Mouse (Mus musculus): Measurements from ENCODE around the gene Cep350. TPM values are rescaled to one million over a fixed set of nuclear protein-coding genes. Genes with fewer than 3 reads are reported as not detected.

Cep350 gene
- polyA plus RNA-seq, 1 experiment, result 0.38 TPM

DNA sequence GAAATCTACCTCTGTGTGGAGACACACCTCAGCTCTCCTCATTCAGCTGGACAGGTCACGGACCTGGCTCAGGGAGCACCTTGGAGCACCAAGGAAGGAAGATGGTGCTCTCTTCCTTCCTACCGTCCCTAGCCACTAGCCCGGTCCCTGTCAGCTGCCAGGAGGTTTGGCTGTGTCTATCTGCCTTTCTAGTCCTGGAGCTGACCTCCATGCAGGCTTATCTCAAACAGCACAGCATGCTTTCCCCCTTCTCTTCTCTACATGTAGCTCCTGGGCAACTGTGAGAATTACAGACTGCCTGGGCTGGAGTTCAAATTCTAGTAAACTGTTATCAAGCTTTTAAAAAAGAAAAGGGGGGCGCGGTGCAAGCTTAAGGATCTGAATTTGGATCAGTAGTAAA is 120.0 kb downstream of the Cep350 start:
- no peak for TF ChIP-seq TAL1 (IDR thresholded peaks at IDR 0.05; ENCODE audit: low read length)
- TF ChIP-seq GATA1 (IDR thresholded peaks at IDR 0.05; ENCODE audit: low read length), result no peak
- Histone ChIP-seq H3K9me3 (ENCODE audit: control insufficient read depth, low read length) (no peaks in the 10 kb centered on the region), H3K36me3 (ENCODE audit: control insufficient read depth) (peaks cover 86% of the 10 kb centered on the region), H3K4me1 (ENCODE audit: control insufficient read depth) (peaks cover 26% of the 10 kb centered on the region), H3K4me3 (replicated peaks) (no peak overlapping the region), H3K27me3 (ENCODE audit: control insufficient read depth) (no peaks in the 10 kb centered on the region)

DNA sequence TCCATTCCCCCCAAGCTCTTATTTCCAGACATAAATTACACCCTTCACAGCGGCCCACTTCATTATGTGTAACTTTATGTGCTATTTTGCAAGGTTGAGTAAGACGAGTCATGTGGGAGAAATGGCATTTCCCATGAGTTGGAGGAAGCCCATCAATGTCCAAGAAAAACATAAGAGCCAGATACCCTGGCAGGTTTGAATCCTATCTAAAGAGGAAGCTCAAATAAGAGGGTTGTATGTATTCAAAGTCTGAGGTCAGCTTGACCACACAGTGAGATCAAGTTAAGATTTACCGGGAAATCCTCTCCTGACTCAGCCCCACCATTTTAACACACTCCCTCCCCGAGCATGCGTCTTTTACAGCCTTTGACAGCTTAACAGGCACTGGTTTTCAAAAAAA is 128.8 kb downstream of the Cep350 start:
- Histone ChIP-seq H3K27me3 (ENCODE audit: control insufficient read depth) (no peaks in the 10 kb centered on the region), H3K4me1 (ENCODE audit: control insufficient read depth) (peaks cover 16% of the 10 kb centered on the region), H3K4me3 (replicated peaks) (no peak overlapping the region), H3K9me3 (ENCODE audit: control insufficient read depth, low read length) (no peaks in the 10 kb centered on the region), H3K36me3 (ENCODE audit: control insufficient read depth) (peaks cover 57% of the 10 kb centered on the region)
- TF ChIP-seq GATA1 (IDR thresholded peaks at IDR 0.05; ENCODE audit: low read length), result no peak
- no peak for TF ChIP-seq TAL1 (IDR thresholded peaks at IDR 0.05; ENCODE audit: low read length)

DNA sequence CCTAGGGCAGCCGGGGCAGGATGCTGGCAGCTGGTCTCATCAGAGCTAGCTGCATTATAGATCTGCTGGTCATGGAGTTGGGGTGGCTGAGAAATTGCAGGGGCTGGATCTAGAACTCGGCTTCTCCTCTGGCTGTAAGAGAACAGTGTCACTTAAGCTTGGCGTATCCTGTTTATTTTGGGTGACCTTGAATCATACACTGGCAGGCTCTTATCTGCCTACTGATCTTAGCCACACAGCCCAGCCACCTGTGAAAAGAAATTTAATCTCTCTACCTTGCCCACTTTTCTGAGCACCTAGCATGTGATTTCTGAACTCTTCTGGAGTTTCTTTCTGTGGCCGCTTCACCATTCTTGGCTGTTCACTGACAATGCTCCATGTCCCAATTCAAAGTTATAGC is 129.5 kb downstream of the Cep350 start:
- TF ChIP-seq TAL1 (IDR thresholded peaks at IDR 0.05; ENCODE audit: low read length) (no peak), GATA1 (IDR thresholded peaks at IDR 0.05; ENCODE audit: low read length) (peak; percentile 64)
- peaks cover 16% of the 10 kb centered on the region for H3K4me1 ChIP-seq (ENCODE audit: control insufficient read depth)
- H3K4me3 ChIP-seq (replicated peaks), result no peak overlapping the region
- H3K36me3 ChIP-seq (ENCODE audit: control insufficient read depth), result peaks cover 53% of the 10 kb centered on the region
- H3K27me3 ChIP-seq (ENCODE audit: control insufficient read depth), result no peaks in the 10 kb centered on the region
- H3K9me3 ChIP-seq (ENCODE audit: control insufficient read depth, low read length), result peaks cover 2% of the 10 kb centered on the region

DNA sequence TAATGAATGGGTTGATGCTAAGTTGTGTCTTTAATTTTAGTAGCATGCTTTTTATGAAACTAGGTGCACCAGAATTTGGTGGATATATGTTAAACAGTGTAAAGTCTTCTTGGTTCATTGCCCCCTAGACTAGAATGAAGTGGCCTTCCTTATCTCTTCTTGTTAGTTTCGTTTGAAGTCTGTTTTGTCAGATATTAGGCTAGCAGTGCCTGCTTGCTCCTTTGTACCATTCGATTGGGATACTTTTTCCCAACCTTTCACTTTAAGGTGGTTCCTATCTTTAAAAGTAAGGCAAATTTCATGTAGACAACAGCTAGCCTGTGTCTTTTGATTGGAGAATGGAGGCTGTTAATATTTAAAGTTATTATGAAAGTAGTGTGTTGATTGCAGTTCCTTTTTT is 137.4 kb downstream of the Cep350 start:
- H3K9me3 ChIP-seq (ENCODE audit: control insufficient read depth, low read length), result peaks cover 11% of the 10 kb centered on the region
- no peaks in the 10 kb centered on the region for H3K27me3 ChIP-seq (ENCODE audit: control insufficient read depth)
- peaks cover 10% of the 10 kb centered on the region for H3K36me3 ChIP-seq (ENCODE audit: control insufficient read depth)
- H3K4me3 ChIP-seq (replicated peaks), result no peak overlapping the region
- H3K4me1 ChIP-seq (ENCODE audit: control insufficient read depth), result peaks cover 29% of the 10 kb centered on the region
- TF ChIP-seq GATA1 (IDR thresholded peaks at IDR 0.05; ENCODE audit: low read length), result no peak
- TF ChIP-seq TAL1 (IDR thresholded peaks at IDR 0.05; ENCODE audit: low read length), result no peak

DNA sequence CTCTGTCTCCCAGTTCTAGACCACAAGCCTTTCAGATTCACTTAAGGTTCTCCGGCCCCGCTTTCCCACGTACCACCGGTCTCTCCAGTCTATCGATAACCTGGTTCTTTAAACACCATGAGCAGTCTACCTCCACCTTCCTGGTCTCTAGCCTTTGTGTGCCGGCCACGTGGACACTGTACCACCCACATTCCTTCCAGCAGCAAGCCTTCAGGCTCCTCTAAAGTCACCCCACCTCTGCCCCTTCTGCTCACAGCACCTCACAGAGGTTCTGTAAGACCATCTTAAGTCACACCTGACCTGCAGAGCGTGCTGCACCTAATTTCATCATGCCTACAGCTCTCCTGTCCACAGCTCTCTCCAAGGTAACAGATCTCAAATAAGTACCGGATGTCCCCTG is 139.4 kb downstream of the Cep350 start:
- no peak for TF ChIP-seq TAL1 (IDR thresholded peaks at IDR 0.05; ENCODE audit: low read length)
- TF ChIP-seq GATA1 (IDR thresholded peaks at IDR 0.05; ENCODE audit: low read length), result no peak
- H3K9me3 ChIP-seq (ENCODE audit: control insufficient read depth, low read length), result peaks cover 9% of the 10 kb centered on the region
- peaks cover 8% of the 10 kb centered on the region for H3K36me3 ChIP-seq (ENCODE audit: control insufficient read depth)
- H3K4me3 ChIP-seq (replicated peaks), result no peak overlapping the region
- peaks cover 29% of the 10 kb centered on the region for H3K4me1 ChIP-seq (ENCODE audit: control insufficient read depth)
- no peaks in the 10 kb centered on the region for H3K27me3 ChIP-seq (ENCODE audit: control insufficient read depth)

DNA sequence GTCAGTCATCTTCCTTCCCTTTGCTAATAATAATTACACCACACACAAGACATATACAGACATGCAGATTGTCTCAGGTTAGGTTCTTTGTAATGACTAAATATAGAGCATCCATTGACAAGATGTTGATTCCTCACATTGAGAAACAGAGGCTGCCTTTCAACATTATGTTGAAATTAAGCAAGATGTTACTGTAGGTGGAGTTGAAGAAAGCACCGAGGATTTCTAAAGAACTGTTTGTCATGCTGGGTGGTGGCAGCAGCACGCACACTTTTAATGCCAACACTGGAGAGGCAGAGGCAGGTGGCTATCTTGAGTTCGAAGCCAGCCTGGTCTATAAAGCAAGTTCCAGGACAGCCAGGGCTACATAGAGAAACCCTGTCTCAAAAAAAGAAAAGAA is 141.1 kb downstream of the Cep350 start:
- Histone ChIP-seq H3K9me3 (ENCODE audit: control insufficient read depth, low read length) (peaks cover 2% of the 10 kb centered on the region; the same call in 1 of the 2 replicates), H3K4me1 (ENCODE audit: control insufficient read depth) (peaks cover 29% of the 10 kb centered on the region), H3K36me3 (ENCODE audit: control insufficient read depth) (no peaks in the 10 kb centered on the region), H3K4me3 (replicated peaks) (no peak overlapping the region), H3K27me3 (ENCODE audit: control insufficient read depth) (no peaks in the 10 kb centered on the region)
- no peak for TF ChIP-seq TAL1 (IDR thresholded peaks at IDR 0.05; ENCODE audit: low read length)
- no peak for TF ChIP-seq GATA1 (IDR thresholded peaks at IDR 0.05; ENCODE audit: low read length)

DNA sequence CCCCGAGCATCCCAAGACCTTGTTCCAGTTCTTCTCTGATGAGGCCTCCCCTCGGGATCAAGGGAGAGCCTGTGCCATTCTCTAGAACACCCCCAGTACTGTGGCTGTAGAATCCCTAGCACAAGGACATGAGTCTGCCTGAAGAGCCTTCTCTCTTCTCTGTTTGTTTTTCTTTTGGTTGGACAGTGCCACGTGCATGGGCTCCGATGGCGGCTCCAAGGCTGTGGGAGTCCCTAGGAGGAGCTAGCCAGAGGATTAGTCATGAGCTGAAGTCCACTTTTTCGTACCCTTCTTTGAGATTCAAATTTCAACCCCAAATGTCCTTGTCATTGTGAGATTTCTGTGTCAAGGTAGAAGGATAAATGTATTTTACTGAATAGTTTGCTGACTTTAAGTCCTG is 142.2 kb downstream of the Cep350 start:
- H3K4me3 ChIP-seq (replicated peaks), result no peak overlapping the region
- TF ChIP-seq TAL1 (IDR thresholded peaks at IDR 0.05; ENCODE audit: low read length) (no peak), GATA1 (IDR thresholded peaks at IDR 0.05; ENCODE audit: low read length) (no peak)
- peaks cover 2% of the 10 kb centered on the region; the same call in 1 of the 2 replicates for H3K9me3 ChIP-seq (ENCODE audit: control insufficient read depth, low read length)
- no peaks in the 10 kb centered on the region for H3K36me3 ChIP-seq (ENCODE audit: control insufficient read depth)
- H3K4me1 ChIP-seq (ENCODE audit: control insufficient read depth), result peaks cover 20% of the 10 kb centered on the region
- no peaks in the 10 kb centered on the region for H3K27me3 ChIP-seq (ENCODE audit: control insufficient read depth)

DNA sequence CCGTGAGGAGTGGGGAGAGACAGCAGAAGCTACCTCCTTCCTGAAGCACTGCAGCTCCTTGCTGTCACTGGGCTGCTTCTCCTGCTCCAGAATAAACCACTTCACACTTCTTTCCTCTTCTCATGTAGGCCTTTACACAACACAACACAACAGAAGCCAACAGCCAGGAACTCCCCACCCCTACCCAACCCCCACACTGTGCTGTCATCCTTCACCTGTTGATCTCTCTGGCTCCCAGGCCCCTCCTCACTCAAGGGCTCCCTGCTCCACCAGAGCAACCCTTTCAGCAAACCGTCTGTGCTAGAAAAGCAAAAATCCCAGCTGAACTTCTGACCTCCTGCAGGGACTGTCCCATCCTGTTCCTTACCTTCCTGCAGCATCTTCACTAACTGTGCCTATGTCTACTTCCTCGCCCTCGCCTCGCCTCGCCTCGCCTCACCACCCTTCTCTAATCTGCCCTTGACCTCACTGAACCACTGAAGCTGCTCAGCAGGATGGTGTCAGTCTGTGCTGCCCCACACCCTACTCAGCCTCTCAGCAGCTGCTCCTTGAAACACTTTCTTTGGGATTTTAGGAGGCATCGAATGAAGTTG is 145.3 kb downstream of the Cep350 start:
- no peaks in the 10 kb centered on the region for H3K9me3 ChIP-seq (ENCODE audit: control insufficient read depth, low read length)
- peaks cover 9% of the 10 kb centered on the region for H3K4me1 ChIP-seq (ENCODE audit: control insufficient read depth)
- TF ChIP-seq GATA1 (IDR thresholded peaks at IDR 0.05; ENCODE audit: low read length) (no peak), TAL1 (IDR thresholded peaks at IDR 0.05; ENCODE audit: low read length) (no peak)
- H3K4me3 ChIP-seq (replicated peaks), result no peak overlapping the region
- no peaks in the 10 kb centered on the region for H3K27me3 ChIP-seq (ENCODE audit: control insufficient read depth)
- H3K36me3 ChIP-seq (ENCODE audit: control insufficient read depth), result no peaks in the 10 kb centered on the region

DNA sequence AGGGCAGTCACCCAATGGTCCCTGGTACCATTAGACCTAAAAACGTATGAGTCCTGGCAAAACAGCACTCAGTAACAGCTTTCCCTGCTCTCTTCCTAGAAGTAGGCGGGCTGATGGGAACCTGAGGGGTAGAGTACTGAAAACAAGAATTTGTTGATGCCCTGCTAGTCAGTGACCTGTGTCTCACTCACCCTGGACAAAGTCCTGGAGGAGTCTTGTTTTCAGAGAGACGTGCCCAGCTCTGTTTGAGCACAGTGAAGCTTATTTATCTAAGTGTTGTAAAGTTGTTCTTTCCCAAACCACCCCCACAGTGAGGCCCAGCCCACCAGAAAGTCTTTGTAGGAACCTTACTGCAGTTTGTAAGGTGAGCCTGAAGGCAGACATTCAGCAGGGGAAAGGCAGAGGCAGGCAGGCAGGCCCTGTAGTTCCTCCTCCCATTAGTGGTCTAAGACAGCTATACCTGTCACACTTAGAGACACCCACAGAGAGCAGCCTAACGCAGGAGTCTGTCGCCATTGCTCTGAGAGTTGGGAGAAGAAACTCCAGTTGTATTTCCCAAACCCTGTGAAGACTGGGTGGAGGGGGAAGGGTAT is 146.2 kb downstream of the Cep350 start:
- no peaks in the 10 kb centered on the region for H3K27me3 ChIP-seq (ENCODE audit: control insufficient read depth)
- H3K4me3 ChIP-seq (replicated peaks), result no peak overlapping the region
- H3K4me1 ChIP-seq (ENCODE audit: control insufficient read depth), result peaks cover 9% of the 10 kb centered on the region
- TF ChIP-seq TAL1 (IDR thresholded peaks at IDR 0.05; ENCODE audit: low read length), result no peak
- no peak for TF ChIP-seq GATA1 (IDR thresholded peaks at IDR 0.05; ENCODE audit: low read length)
- no peaks in the 10 kb centered on the region for H3K9me3 ChIP-seq (ENCODE audit: control insufficient read depth, low read length)
- H3K36me3 ChIP-seq (ENCODE audit: control insufficient read depth), result no peaks in the 10 kb centered on the region

Measured in erythroblast, embryonic 14.5 days (primary cell).